Mouse (Mus musculus): ENCODE data around the gene Gm4763. TPM values are rescaled to one million over a fixed set of nuclear protein-coding genes. Genes with fewer than 3 reads are reported as not detected.
"Not testable (repeated sequence)": the region's sequence is repeated elsewhere in the genome, so short reads cannot be mapped to it uniquely, and the experiment has no call there.

The Gm4763 gene
- not detected in 2 replicates for polyA plus RNA-seq (2012; rRNA removed)

DNA sequence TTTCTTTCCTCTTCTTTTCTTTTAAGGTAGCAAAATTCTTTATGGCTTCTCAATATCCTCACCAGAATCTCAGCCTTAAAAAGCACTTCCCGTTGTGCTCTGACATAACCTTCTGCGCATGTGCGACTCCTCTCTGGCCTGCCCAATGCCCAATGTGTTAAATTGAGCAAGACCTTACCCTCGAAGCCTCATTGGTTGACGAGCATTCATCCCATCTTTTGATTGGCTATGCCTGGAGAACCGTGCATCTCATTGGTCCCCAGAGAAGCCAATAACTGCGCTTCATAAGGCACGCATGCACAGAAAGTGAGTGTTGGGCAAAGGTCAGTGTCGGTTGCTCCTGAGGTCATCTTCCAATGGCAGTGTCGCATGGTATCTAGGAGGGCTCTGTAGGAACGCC lies at the start of gene Gm4763:
Gene Gm4763, minus strand, starts transcription at position 101 of the 400 bp plus-strand sequence.
- not testable (repeated sequence) for H3K27ac ChIP-seq (ENCODE audit: insufficient read depth, low read length); H3K4me3 ChIP-seq (ENCODE audit: insufficient read depth, low read length); H3K4me1 ChIP-seq (ENCODE audit: control insufficient read depth, insufficient read depth, low read length)

DNA sequence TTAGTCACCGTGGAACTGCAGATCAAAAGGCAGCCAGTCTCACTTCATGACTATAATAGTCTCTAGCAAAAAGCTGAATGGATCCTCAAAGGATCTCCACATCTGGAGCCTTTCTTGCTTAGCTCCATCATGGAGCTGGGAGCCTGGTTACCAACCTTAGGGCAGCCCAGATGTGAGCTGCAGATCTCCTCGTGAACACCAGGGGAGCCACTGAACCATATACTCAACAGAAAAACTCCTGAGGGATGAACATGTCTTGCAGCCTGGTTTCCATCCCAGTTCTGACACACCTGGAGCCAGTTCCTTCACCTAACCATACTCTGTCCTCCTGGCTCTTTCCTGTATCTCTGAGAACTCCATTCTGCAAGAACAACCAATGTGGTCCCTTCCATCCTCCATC lies 49.4 kb upstream of the Gm4763 start:
- TF ChIP-seq CTCF (IDR thresholded peaks at IDR 0.05; ENCODE audit: extremely low read depth, insufficient read depth, low read length) (no peak), POLR2A (IDR thresholded peaks at IDR 0.05; ENCODE audit: extremely low read depth, insufficient read depth, low read length) (no peak)

DNA sequence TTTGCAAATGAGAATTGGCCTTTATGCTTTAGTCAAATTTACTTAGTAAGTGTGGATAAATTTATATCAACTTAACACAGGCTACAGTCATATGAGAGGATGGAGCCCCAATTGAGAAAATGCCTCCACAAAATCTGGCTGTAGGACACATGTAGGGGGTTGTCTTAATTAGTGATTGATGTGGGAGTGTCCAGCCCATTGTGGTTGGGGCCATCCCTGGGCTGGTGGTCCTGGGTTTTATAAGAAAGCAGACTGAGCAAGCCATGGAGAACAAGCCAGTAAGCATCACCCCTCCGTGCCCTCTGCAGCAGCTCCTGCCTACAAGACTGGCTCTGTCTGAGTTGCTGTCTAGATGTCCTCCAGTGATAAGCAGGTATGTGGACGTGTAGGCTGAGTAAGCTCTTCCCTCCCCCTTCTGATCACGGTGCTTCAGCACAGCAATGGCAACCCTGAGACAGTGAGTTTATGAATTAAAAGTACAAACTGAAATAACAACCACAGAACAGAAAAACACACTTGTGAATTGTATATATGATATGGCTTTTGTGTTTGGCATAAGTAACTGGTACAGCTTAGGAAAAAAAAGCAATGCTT lies 47.3 kb upstream of the Gm4763 start:
- no peak overlapping the region for H3K27ac ChIP-seq (ENCODE audit: insufficient read depth, low read length)
- TF ChIP-seq CTCF (IDR thresholded peaks at IDR 0.05; ENCODE audit: extremely low read depth, insufficient read depth, low read length) (no peak), POLR2A (IDR thresholded peaks at IDR 0.05; ENCODE audit: extremely low read depth, insufficient read depth, low read length) (no peak)
- H3K4me1 ChIP-seq (ENCODE audit: control insufficient read depth, insufficient read depth, low read length), result no peaks in the 10 kb centered on the region
- no peak overlapping the region for H3K4me3 ChIP-seq (ENCODE audit: insufficient read depth, low read length)

More for the DNA sequence above, 49.4 kb upstream of the Gm4763 start:
- Histone ChIP-seq H3K27ac (ENCODE audit: insufficient read depth, low read length) (no peak overlapping the region), H3K4me3 (ENCODE audit: insufficient read depth, low read length) (no peak overlapping the region), H3K4me1 (ENCODE audit: control insufficient read depth, insufficient read depth, low read length) (no peaks in the 10 kb centered on the region)

DNA sequence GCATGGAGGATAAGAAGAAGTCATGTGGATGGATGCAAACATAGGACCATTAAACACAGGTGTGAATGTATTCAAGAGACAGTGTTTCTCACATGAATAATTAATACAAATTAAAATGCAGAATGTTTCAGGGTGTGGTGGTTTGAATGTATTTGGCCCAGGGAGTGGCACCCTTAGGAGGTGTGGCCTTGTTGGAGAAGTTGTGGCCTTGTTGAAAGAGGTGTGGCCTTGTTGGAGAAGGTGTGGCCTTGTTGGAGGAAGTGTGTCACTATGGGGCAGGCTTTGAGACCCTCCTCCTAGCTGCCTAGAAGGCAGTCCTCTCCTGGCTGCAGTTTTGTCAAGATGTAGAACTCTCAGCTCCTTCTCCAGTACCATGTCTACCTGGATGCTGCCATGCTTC lies 44.7 kb upstream of the Gm4763 start:
- TF ChIP-seq POLR2A (IDR thresholded peaks at IDR 0.05; ENCODE audit: extremely low read depth, insufficient read depth, low read length) (no peak), CTCF (IDR thresholded peaks at IDR 0.05; ENCODE audit: extremely low read depth, insufficient read depth, low read length) (no peak)
- H3K4me3 ChIP-seq (ENCODE audit: insufficient read depth, low read length), result no peak overlapping the region
- no peak overlapping the region for H3K27ac ChIP-seq (ENCODE audit: insufficient read depth, low read length)
- H3K4me1 ChIP-seq (ENCODE audit: control insufficient read depth, insufficient read depth, low read length), result no peaks in the 10 kb centered on the region

DNA sequence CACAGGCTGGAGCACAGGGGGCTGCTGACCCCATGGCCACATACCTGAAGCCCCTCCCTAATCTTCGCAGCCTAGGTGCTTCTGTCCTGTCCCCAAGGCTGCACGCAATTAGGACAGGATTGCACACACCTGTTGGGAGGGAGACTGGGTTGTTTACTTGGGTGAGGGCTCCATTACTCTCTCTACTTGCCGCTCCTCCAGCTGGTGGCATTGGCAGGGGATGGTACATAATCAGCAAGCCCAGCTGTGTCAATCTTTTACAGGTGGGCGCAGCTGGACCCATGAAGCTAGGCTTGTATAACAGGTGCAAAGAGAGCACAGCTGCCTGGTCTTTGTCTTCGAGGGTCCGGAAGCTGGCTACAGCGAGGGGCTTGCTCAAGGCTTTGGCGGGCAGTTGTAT lies 35.9 kb upstream of the Gm4763 start:
- no peak for TF ChIP-seq CTCF (IDR thresholded peaks at IDR 0.05; ENCODE audit: extremely low read depth, insufficient read depth, low read length)
- Histone ChIP-seq H3K4me3 (ENCODE audit: insufficient read depth, low read length) (no peak overlapping the region), H3K27ac (ENCODE audit: insufficient read depth, low read length) (no peak overlapping the region), H3K4me1 (ENCODE audit: control insufficient read depth, insufficient read depth, low read length) (no peaks in the 10 kb centered on the region)

DNA sequence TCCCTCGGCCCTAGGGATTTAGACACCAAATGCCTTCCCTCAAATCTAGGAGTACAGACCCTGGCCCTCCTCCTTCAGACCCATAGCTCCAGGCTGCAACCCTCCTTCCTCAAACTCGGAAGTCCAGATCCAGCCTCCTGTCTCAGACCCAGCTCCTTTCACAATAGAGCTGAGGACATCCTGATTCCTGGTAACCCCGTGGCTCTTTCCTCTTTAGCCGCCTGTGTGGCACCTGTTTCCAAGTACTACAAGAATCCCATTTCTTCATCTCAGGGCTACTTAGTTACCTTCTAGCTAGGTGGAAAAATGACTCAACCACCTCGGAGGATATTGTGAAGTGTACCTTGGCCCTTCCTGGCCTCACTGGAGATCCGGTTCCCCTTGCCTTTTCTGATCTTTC lies 34.5 kb upstream of the Gm4763 start:
- no peak for TF ChIP-seq POLR2A (IDR thresholded peaks at IDR 0.05; ENCODE audit: extremely low read depth, insufficient read depth, low read length)
- no peak for TF ChIP-seq CTCF (IDR thresholded peaks at IDR 0.05; ENCODE audit: extremely low read depth, insufficient read depth, low read length)
- Histone ChIP-seq H3K4me3 (ENCODE audit: insufficient read depth, low read length) (no peak overlapping the region), H3K27ac (ENCODE audit: insufficient read depth, low read length) (no peak overlapping the region), H3K4me1 (ENCODE audit: control insufficient read depth, insufficient read depth, low read length) (no peaks in the 10 kb centered on the region)

DNA sequence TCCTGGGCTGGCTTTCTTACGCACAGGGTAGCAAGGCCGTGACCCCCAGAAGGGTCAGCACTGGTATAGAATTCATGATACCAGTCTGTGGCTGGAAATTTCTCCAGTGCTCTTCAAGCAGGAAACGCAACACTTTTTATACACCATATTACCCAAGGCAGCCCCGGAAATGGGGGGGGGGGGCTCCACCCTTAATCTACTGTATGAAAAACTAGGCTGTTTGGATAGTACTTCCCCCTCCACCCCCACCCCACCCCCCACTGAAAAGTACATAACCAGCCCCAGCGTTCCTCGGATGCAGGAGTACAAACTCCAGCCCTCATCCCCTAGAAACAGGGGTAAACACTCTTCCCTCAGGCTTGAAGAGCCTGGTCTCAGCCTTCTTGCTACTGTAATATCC lies 33.5 kb upstream of the Gm4763 start, which contains the start of gene Cd177:
Gene Cd177, minus strand, starts transcription at position 101 of the 400 bp plus-strand sequence.
- no peak within 1 kb of the TSS for H3K27ac ChIP-seq (ENCODE audit: insufficient read depth, low read length)
- TF ChIP-seq CTCF (IDR thresholded peaks at IDR 0.05; ENCODE audit: extremely low read depth, insufficient read depth, low read length) (no peak), POLR2A (IDR thresholded peaks at IDR 0.05; ENCODE audit: extremely low read depth, insufficient read depth, low read length) (no peak)
- H3K4me3 ChIP-seq (ENCODE audit: insufficient read depth, low read length), result no peak within 1 kb of the TSS
- H3K4me1 ChIP-seq (ENCODE audit: control insufficient read depth, insufficient read depth, low read length), result no peaks in the 10 kb centered on the region

DNA sequence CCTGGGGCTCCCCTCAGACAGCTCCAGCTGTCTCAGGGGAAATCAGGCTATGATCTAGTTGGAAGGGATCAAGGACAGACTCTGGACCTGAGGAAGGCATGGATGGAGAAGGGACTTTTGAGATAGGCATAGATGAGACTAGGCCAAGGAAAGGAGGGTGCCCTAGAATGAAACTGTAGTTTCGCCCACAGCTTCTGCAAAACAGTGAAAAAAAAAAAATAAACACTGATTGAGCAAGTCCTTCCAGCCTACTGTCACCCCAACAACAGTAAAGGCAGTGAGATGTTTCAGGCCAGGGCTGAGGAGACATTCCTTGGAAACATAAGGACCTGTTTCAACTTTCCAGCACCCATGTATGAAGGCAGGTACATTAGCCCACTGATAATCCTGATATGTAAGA lies 31.8 kb upstream of the Gm4763 start:
- Histone ChIP-seq H3K27ac (ENCODE audit: insufficient read depth, low read length) (no peak overlapping the region), H3K4me1 (ENCODE audit: control insufficient read depth, insufficient read depth, low read length) (no peaks in the 10 kb centered on the region), H3K4me3 (ENCODE audit: insufficient read depth, low read length) (no peak overlapping the region)
- TF ChIP-seq POLR2A (IDR thresholded peaks at IDR 0.05; ENCODE audit: extremely low read depth, insufficient read depth, low read length), result no peak
- TF ChIP-seq CTCF (IDR thresholded peaks at IDR 0.05; ENCODE audit: extremely low read depth, insufficient read depth, low read length), result no peak

DNA sequence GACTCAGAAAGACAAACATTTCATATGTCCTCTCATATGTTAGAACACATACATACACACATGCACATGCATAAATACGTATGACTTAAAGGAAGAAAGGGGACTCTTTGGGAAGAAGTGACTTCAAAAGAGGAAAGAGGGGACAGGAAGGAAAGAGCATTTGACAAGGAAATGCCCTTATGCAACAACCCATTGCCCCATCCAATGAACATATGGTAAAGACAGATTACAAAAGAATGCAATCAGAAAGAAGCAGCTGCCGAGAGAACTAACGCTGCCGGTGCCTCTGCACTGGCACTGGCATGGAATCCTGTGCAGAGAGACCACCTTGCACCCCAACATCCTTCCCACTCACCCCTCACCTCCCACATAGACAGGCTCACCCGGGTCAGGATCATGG lies 26.8 kb upstream of the Gm4763 start:
- H3K4me1 ChIP-seq (ENCODE audit: control insufficient read depth, insufficient read depth, low read length), result no peaks in the 10 kb centered on the region
- H3K4me3 ChIP-seq (ENCODE audit: insufficient read depth, low read length), result no peak overlapping the region
- H3K27ac ChIP-seq (ENCODE audit: insufficient read depth, low read length), result no peak overlapping the region
- TF ChIP-seq POLR2A (IDR thresholded peaks at IDR 0.05; ENCODE audit: extremely low read depth, insufficient read depth, low read length) (no peak), CTCF (IDR thresholded peaks at IDR 0.05; ENCODE audit: extremely low read depth, insufficient read depth, low read length) (no peak)

DNA sequence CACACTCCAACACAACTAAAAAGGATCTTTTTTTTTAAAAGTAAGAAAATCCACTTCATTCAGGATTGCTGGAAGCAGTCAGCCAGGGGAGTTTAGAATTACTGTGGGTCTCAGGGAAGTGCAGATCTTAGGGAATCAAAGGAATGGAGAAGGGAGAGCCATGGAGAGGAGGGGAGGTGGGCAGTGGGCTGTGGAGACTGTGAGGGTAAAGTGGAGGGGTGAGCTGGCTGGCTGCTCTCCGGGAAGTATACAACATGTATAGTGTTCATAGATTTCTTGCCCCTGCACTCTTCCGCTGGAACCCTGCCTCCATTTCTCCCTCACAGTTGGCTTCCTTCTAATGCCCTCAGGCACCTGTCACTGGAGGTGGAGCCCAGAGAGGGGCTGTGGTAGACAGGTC lies 24.9 kb upstream of the Gm4763 start:
- H3K27ac ChIP-seq (ENCODE audit: insufficient read depth, low read length), result no peak overlapping the region
- TF ChIP-seq POLR2A (IDR thresholded peaks at IDR 0.05; ENCODE audit: extremely low read depth, insufficient read depth, low read length), result no peak
- TF ChIP-seq CTCF (IDR thresholded peaks at IDR 0.05; ENCODE audit: extremely low read depth, insufficient read depth, low read length), result no peak
- H3K4me1 ChIP-seq (ENCODE audit: control insufficient read depth, insufficient read depth, low read length), result no peaks in the 10 kb centered on the region

More for the DNA sequence above, 24.9 kb upstream of the Gm4763 start:
- no peak overlapping the region for H3K4me3 ChIP-seq (ENCODE audit: insufficient read depth, low read length)

Measured in cortical plate, adult 2 months (tissue).